Mouse (Mus musculus) cerebellum, adult 9-11 months (tissue): ENCODE results near the gene Slc25a40.

Experiments
- DNase-seq: peaks from one replicate; pipeline ENCODE4 v3.0.0; 2022

Gene Slc25a40

DNA sequence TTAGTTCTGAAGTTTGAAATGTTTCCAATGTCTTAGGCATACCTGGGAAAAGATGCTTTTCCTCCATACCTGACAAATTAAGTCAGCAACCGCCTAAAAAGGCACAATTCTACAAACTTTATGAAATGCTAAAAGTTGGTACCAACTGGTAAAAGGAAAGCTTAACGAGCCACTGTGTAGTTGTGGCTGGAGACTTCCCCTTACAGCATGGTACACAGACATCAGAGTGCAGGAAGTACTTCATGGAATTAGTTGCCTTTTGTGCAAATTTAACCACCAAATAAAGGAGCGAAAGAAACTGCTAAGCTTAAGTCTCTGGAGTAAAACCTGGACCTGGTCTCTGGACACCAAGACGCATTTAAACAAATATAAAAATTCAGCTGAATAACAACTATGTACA is 69.1 kb downstream of the Slc25a40 start:
- DNase-seq = no peak
